Mouse (Mus musculus) left cerebral cortex, postnatal 25 days (tissue): Measurements from ENCODE around the gene Olfr675. TPM values are rescaled to one million over a fixed set of nuclear protein-coding genes. Genes with fewer than 3 reads are reported as not detected.
"Not testable (repeated sequence)": the region's sequence is repeated elsewhere in the genome, so short reads cannot be mapped to it uniquely, and the experiment has no call there.

Experiments
- DNase-seq, 2 experiments: peaks; one replicate each; pipeline ENCODE4 v3.0.0; 2022; ENCODE audit warnings: low spot score in 2 of 2, mixed read lengths in 1 of 2
- intact Hi-C: fragments of 180-260 bp; cut with DNase I; formaldehyde crosslinking; loops from one replicate; pipeline ENCODE4 v1.15.1; 2025
- total RNA-seq, 2 experiments: library from RNA; stranded (reverse); gene quantifications; 2 replicates each; pipeline ENCODE4 v1.2.3; 2021

Gene Olfr675
- not detected for total RNA-seq

DNA sequence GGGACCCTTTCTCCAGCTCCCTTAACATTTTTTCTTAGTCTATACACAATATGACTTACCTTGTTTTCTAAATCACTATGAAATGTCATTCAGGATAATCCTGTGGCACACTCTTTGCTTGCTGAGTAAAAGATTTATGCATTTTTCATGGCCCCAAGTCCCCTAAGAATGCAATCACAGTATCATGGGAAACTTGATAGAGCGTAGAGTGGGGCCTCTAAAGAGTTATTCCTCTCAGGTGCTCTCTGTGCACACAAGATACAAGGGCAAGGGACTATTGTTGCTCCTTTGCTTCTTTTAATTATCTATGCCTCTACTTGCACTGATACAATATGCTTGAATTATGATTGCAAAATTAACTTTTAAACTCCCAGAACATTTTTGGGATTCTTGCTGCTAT lies at the start of gene Olfr675:
Gene Olfr675, minus strand, starts transcription at position 101 of the 400 bp plus-strand sequence.
- intact Hi-C loops = no loop called here
- no peak for DNase-seq

DNA sequence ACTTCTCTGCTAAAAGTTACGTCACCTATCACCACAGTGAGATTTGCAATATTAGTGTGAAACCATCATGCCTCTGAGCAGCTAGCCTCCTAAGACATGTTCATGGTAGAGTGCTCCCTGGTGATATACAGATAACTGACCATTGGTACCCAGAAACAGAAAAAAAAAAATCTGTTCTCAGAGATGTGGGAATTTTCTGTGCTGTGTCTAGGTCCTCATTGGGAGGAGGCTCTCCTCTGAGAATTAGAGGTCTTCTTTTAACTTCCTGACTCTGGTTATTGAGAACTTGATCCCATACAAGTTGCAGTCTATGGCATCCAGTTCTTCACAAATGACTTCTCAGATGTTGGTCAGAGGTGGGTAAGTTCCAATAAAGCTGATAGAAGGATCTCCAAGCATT lies 35.9 kb upstream of the Olfr675 start, which contains the start of gene Olfr678:
Gene Olfr678, plus strand, starts transcription at position 301 of the 400 bp plus-strand sequence.
- no peak for DNase-seq
- intact Hi-C loops = no loop called here

DNA sequence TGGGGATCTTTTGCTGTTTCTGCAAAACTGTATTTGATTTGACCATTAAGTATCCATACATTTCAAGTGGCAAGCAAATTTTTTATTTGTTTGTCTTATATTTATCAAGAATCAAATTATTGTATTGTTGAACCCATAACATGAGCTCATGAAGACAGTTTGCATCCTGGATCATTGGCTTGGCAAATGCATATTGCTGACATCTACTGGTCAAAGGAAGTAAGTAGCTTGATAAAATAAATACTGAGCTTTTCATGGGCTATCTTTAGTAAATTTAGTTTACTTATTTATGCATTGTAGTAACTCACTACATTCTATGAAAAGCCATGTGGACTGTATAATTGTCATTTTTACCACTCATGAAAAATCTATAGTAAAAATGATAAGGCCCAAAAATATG lies 30.7 kb upstream of the Olfr675 start:
- DNase-seq = no peak
- intact Hi-C loops = no loop called here

DNA sequence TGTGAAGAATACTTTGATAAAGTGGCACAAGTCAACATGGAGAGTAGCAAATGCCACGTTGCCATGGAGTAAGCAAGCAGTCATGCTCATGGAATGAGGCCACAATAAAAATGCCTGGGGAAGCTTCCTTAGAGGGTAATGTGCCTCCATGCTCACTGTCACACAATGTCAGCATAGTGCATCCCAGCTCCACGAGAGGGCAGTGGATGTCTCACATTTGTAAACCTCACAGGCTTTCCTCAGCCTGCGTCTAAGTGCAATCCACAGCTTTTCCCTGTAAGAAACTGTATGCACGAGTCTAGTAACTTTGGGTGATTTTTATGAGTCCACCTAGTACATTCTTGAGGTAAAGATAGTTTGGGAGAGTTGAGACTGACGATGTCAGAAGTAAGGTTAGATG lies 5.6 kb upstream of the Olfr675 start:
- intact Hi-C loops, DNase-seq: not testable (repeated sequence)

- DNase-seq = no peak
- intact Hi-C loops = no loop called here
Observed at GRCm38 (mm10) chr7:105032398-105032797, 4.1 kb upstream of the Olfr675 start, which contains the start of gene Olfr676. Olfr676 (plus strand) TSS chr7:105032698.

DNA sequence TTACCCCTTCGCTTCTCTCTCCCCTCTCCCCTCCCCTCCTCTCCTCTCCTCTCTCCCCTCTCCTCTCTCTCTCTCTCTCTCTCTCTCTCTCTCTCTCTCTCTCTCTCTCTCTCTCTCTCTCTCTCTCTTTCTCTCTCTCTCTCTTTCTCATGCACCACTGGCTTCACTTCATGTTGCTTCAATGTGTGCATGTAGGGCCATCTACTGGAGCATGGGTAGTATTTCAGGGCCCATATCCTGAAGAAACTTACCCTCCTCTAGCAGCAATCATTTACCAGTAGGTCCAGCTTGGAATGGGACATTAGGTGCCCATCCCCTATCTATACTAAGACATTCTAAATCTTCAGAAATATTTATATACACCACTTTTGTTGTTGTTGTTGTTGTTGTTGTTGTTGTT lies 5.7 kb downstream of the Olfr675 start:
- intact Hi-C loops = no loop called here
- no peak for DNase-seq

DNA sequence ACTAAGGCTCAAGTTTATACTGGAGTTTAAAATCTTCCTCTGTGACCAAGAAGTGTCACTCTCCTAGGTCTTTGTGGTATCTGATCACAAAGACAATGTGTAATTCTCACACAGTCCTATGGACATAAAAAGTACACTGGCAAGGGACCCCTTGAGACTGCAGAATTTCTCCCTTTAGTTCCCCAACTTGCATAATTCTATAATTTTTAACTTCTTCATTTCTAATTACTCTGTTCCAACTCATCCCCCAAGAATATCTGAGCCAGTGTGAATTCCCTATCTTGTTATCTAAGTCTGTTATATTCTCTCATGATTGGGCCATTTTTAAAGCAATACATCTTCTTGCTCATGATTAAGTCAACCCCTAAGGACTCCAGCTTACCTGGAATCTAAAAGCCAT lies 26.3 kb downstream of the Olfr675 start, which contains the start of gene Olfr672:
Gene Olfr672, minus strand, starts transcription at position 101 of the 400 bp plus-strand sequence.
- intact Hi-C loops = no loop called here
- no peak for DNase-seq

GRCm38 (mm10) chr7:104979026-104979425 lies 49.2 kb downstream of the Olfr675 start, which contains the start of gene Olfr671:
Olfr671 (minus strand) TSS chr7:104979126.
- no peak for DNase-seq
- intact Hi-C loops = no loop called here

DNA sequence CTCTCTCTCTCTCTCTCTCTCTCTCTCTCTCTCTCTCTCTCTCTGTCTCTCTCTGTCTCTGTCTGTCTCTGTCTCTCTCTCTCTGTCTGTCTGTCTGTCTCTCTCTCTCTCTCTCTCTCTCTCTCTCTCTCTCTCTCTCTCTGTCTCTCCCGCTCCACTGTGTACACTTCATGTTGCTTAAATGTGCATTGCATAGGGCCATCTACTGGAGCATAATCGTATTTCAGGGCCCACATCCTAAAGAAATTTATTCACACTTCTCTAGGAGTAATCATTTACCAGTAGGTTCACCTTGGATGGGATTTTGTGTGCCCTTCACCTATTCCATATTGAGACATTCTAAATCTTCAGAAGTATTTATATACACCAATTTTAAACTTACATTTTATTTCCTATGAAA lies 55.8 kb downstream of the Olfr675 start:
- DNase-seq, intact Hi-C loops: not testable (repeated sequence)

Other genes with a start within 250 kb of the Olfr675 start
- not detected for gene Usp17lb, start 185.9 kb downstream of the Olfr675 start, total RNA-seq
- not detected for gene Usp17la, start 171.5 kb downstream of the Olfr675 start, total RNA-seq
- gene Olfr665, start 150.4 kb downstream of the Olfr675 start, total RNA-seq = not detected
- not detected for gene Olfr666, start 132.5 kb downstream of the Olfr675 start, total RNA-seq
- not detected for gene Olfr667, start 107.0 kb downstream of the Olfr675 start, total RNA-seq
- not detected for gene Olfr668, start 100.4 kb downstream of the Olfr675 start, total RNA-seq
- gene Olfr669, start 94.2 kb downstream of the Olfr675 start, total RNA-seq = not detected
- gene Olfr670, start 65.8 kb downstream of the Olfr675 start, total RNA-seq = not detected
- not detected for gene Olfr671, start 49.3 kb downstream of the Olfr675 start, total RNA-seq
- gene Olfr672, start 26.4 kb downstream of the Olfr675 start, total RNA-seq = not detected
- not detected for gene Olfr676, start 4.2 kb upstream of the Olfr675 start, total RNA-seq
- gene Olfr677, start 22.9 kb upstream of the Olfr675 start, total RNA-seq = not detected
- not detected for gene Olfr678, start 36.0 kb upstream of the Olfr675 start, total RNA-seq
- gene Olfr679, start 52.7 kb upstream of the Olfr675 start, total RNA-seq = not detected
- not detected for gene Olfr680-ps1, start 64.4 kb upstream of the Olfr675 start, total RNA-seq
- not detected for gene Olfr681, start 88.4 kb upstream of the Olfr675 start, total RNA-seq
- gene Olfr683, start 118.6 kb upstream of the Olfr675 start, total RNA-seq = not detected
- gene Olfr684, start 135.2 kb upstream of the Olfr675 start, total RNA-seq = not detected
- not detected for gene Olfr685, start 157.6 kb upstream of the Olfr675 start, total RNA-seq
- gene Olfr686, start 179.0 kb upstream of the Olfr675 start, total RNA-seq = not detected